Mouse (Mus musculus) midbrain, embryonic 13.5 days (tissue): Measurements from ENCODE around the gene A730049H05Rik. TPM values are rescaled to one million over a fixed set of nuclear protein-coding genes. Genes with fewer than 3 reads are reported as not detected.

Experiments used
- ATAC-seq: fragments of 200-750 bp; cut with Nextera tagmentation; 2 replicates; pipeline ENCODE4 v1.8.0; 2017; ENCODE audit warnings: mild to moderate bottlenecking, moderate TSS enrichment, moderate library complexity
- H3K27ac ChIP-seq: fragments of 300-500 bp; sonication (generic); 2 replicates; pipeline ENCODE4 v1.5.1; 2015; ENCODE audit warnings: inconsistent platforms, mild to moderate bottlenecking, moderate library complexity
- H3K27me3 ChIP-seq: fragments of 300-500 bp; sonication (generic); 2 replicates; pipeline ENCODE4 v1.6.1; 2015; ENCODE audit warnings: mild to moderate bottlenecking, inconsistent platforms
- H3K36me3 ChIP-seq: fragments of 300-500 bp; sonication (generic); 2 replicates; pipeline ENCODE4 v1.6.1; 2015; ENCODE audit warnings: mild to moderate bottlenecking, inconsistent platforms
- H3K4me1 ChIP-seq: fragments of 300-500 bp; sonication (generic); replicated peaks from 2 replicates; pipeline ENCODE4 v1.6.1; 2015; ENCODE audit warnings: inconsistent platforms
- H3K4me2 ChIP-seq: fragments of 300-500 bp; sonication (generic); replicated peaks from 2 replicates; pipeline ENCODE4 v1.6.1; 2015; ENCODE audit warnings: moderate library complexity, mild to moderate bottlenecking, inconsistent platforms
- H3K4me3 ChIP-seq: fragments of 300-500 bp; sonication (generic); replicated peaks from 2 replicates; pipeline ENCODE4 v1.5.1; 2015; ENCODE audit warnings: mild to moderate bottlenecking, inconsistent platforms
- H3K9ac ChIP-seq: fragments of 300-500 bp; sonication (generic); replicated peaks from 2 replicates; pipeline ENCODE4 v1.6.1; 2015; ENCODE audit warnings: mild to moderate bottlenecking, inconsistent platforms
- H3K9me3 ChIP-seq: fragments of 300-500 bp; sonication (generic); 2 replicates; pipeline ENCODE4 v1.6.1; 2016; ENCODE audit warnings: mild to moderate bottlenecking, inconsistent platforms
- WGBS: fragments of 180-500 bp; shearing (Covaris S2); methylation state at CpG from one replicate; pipeline ENCODE4 v1.1.7; 2015; 5-methylcytosine and 5-hydroxymethylcytosine counted together
- polyA plus RNA-seq: library from polyadenylated mRNA; unstranded; fragments of >200 nt; fragmentation: Nextera tagmentation; extraction: Ambion mirVana; gene quantifications from 2 replicates; pipeline ENCODE4 v1.2.1, GENCODE M21; 2015

Gene A730049H05Rik
- polyA plus RNA-seq, 1 experiment from 2014 or later: 0.52 TPM

DNA sequence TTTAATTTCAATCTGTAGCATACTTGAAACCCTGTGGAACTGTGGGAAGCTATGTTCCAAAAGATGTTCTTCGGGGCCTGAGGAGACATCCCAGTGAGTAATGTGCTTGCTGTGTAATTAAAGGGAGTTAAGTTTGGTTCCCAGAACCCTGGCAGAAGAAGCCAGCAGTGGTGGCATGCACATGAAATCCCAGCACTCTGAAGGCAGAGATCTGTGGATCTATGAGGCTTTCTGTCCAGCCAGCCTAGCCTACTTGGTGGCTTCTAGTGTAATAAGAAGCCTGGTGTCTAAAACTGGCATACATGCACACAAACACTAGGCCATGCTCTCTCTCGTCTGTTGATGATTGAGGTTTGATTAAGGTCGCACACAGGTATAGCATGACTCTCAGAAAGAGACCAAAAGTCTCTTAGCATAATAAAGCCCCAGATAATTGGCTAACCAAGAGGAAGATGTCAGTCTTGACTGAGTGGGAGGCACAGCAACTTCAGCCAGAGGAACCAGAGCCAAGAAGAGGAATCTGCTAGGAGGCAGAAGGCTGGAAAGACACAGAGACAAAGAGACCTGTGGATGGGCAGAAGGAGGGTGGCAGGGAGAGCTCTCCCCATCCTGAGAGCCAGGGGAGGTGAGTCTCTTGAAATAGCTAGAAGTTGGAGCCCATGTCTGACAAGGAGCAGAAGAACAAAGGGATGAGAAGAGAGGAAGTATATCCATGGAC lies 11.9 kb upstream of the A730049H05Rik start:
- H3K27ac ChIP-seq: no peak overlapping the region

DNA sequence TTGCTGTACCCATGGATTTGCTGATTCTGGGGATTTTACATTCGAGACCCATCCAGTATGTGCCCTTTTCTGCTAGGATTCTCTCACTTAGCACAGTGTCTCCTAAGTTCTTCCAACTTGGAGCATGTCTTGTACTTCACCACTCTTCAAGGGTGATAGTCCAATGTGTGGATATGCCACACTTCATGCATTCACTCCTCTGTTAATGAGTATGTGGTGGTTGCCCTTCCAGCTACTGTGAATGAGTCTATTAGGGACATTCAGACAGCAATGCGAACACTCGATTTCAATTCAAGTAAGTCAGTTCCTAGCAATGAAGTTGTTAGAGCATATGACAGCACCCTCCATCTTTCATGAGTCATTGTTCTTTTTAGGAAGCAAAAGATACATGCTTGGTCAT lies 6.5 kb upstream of the A730049H05Rik start:
- no peak overlapping the region for H3K9ac ChIP-seq
- H3K4me3 ChIP-seq: no peak overlapping the region
- peaks cover 3% of the 10 kb centered on the region for H3K27me3 ChIP-seq
- no peaks in the 10 kb centered on the region for H3K9me3 ChIP-seq
- H3K36me3 ChIP-seq: no peaks in the 10 kb centered on the region
- no peak overlapping the region for H3K27ac ChIP-seq
- no peak for ATAC-seq
- H3K4me1 ChIP-seq: no peaks in the 10 kb centered on the region
- H3K4me2 ChIP-seq: no peak overlapping the region
- 82% methylated on average over 3 of the region's 3 CpGs for WGBS

More for the DNA sequence above, 11.9 kb upstream of the A730049H05Rik start:
- Histone ChIP-seq H3K9me3 (no peaks in the 10 kb centered on the region), H3K4me3 (no peak overlapping the region), H3K4me1 (no peaks in the 10 kb centered on the region), H3K27me3 (peaks cover 3% of the 10 kb centered on the region; the same call in 1 of the 2 replicates), H3K4me2 (no peak overlapping the region), H3K9ac (no peak overlapping the region), H3K36me3 (no peaks in the 10 kb centered on the region)
- ATAC-seq: no peak
- 85% methylated on average over 3 of the region's 3 CpGs for WGBS

DNA sequence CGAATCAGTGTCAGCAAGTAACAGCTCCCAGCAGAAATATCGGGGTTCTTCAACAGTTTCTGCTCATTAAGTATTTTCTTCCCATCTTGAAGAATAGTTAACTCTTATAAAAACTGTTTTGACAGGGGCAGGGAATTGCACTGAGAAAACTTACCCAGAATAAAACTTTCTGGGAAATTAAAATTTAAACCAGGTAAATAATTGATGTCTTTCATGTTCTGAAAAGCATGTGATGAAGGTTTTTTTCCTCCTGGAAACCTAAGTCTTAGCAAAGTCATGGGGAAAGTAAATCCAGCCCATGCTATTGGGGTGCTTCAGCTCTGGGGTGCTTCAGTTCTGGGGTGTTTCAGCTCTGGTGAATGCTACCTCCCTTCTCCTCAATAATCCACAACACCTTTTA lies 5.7 kb upstream of the A730049H05Rik start:
- Histone ChIP-seq H3K36me3 (no peaks in the 10 kb centered on the region), H3K27ac (no peak overlapping the region), H3K4me3 (no peak overlapping the region), H3K27me3 (peaks cover 3% of the 10 kb centered on the region), H3K4me1 (no peaks in the 10 kb centered on the region), H3K9me3 (no peaks in the 10 kb centered on the region), H3K9ac (no peak overlapping the region), H3K4me2 (no peak overlapping the region)
- 89% methylated on average over 2 of the region's 2 CpGs for WGBS
- no peak for ATAC-seq

DNA sequence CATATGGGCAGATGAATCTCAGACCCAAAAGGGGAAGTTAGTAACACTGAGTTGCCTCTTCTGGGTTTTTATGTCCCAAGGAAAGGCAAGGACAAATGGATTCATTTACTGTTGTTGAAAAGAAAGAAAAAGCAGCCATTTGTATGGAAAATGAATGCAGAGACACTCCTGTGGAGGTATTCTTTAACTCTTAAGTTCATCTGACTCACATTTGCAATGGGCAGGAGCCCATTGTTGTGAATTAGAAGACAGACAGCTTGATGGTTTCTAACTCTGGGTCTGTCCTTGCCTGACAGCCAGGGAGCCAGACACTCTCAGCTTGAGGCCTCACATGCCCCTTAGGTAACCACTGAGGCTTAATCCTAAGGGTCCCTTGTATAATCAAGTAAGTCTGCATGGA lies 4.7 kb upstream of the A730049H05Rik start:
- no peak overlapping the region for H3K27ac ChIP-seq
- no peak overlapping the region for H3K4me3 ChIP-seq
- peaks cover 6% of the 10 kb centered on the region for H3K4me1 ChIP-seq
- no peak for ATAC-seq
- peaks cover 9% of the 10 kb centered on the region for H3K27me3 ChIP-seq
- no peak overlapping the region for H3K9ac ChIP-seq
- no peaks in the 10 kb centered on the region for H3K36me3 ChIP-seq
- H3K4me2 ChIP-seq: no peak overlapping the region
- H3K9me3 ChIP-seq: no peaks in the 10 kb centered on the region

DNA sequence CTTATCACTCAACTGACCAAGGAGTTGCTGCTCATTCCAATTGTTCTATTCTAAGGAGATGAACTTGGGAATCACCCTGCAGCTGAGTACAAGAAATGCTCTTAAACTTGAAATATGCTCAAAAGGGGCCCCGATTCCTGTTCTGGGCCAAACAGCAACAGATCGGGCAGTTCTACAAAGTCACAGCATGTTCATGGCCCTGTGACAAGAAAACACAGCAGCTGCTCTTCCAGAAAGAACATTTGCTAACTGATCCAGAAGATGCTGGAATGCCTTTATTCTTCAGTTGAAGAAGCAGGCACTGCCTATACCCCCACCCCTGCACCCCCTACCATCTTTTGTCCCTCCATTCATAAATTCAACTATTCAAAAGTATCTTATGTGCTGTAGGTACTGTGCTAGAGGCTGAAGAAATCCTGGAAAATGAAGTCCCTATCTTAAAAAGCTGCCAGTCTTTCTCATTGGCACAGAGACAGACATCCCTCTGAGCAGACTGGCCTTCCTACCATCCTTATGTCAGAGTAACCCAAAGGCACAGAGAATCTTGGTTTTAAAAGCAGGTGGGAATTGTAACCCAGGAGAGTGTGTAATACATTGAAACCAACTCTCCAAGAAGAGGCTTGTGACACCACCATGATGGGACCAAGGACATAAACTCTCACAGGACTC lies 3.4 kb upstream of the A730049H05Rik start:
- H3K27me3 ChIP-seq: peaks cover 20% of the 10 kb centered on the region
- H3K4me2 ChIP-seq: no peak overlapping the region
- H3K27ac ChIP-seq: no peak overlapping the region
- no peaks in the 10 kb centered on the region for H3K9me3 ChIP-seq
- no peak for ATAC-seq
- no peaks in the 10 kb centered on the region for H3K36me3 ChIP-seq
- no peak overlapping the region for H3K4me3 ChIP-seq
- 70% methylated on average over 2 of the region's 2 CpGs for WGBS
- H3K4me1 ChIP-seq: peaks cover 11% of the 10 kb centered on the region
- H3K9ac ChIP-seq: no peak overlapping the region

- Histone ChIP-seq H3K36me3 (no peaks in the 10 kb centered on the region), H3K27ac (no peak overlapping the region), H3K9ac (no peak overlapping the region), H3K4me3 (no peak overlapping the region), H3K27me3 (peaks cover 30% of the 10 kb centered on the region), H3K9me3 (no peaks in the 10 kb centered on the region), H3K4me2 (no peak overlapping the region), H3K4me1 (peaks cover 28% of the 10 kb centered on the region)
- ATAC-seq: no peak
- WGBS: 9% methylated on average over 8 of the region's 8 CpGs
Measured at GRCm38 (mm10) chr6:92817661-92818060, 1.4 kb downstream of the A730049H05Rik start.

DNA sequence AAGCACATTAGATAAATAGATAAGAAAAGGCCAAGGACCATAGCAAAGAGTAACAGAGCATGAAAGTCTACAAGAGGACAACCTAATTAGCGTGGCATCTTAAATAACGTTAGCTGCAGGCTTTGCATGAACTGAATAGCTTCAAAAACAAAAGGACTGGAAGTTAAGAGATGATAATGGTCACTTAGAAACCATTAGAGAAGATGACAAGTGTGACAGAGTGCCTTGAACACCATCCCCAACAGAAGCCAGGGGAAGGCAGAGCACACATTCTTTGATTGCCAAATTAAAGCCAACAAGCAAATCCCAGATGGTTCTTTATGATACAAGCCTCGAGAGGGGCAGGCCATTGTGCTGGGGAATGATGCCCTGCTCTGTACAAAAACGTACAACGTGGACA lies 5.3 kb downstream of the A730049H05Rik start:
- 13% methylated on average over 5 of the region's 5 CpGs for WGBS
- Histone ChIP-seq H3K27me3 (peaks cover 30% of the 10 kb centered on the region), H3K9ac (no peak overlapping the region), H3K4me1 (peaks cover 22% of the 10 kb centered on the region), H3K9me3 (no peaks in the 10 kb centered on the region), H3K36me3 (no peaks in the 10 kb centered on the region), H3K4me2 (no peak overlapping the region), H3K27ac (no peak overlapping the region), H3K4me3 (no peak overlapping the region)
- ATAC-seq: no peak

- no peaks in the 10 kb centered on the region for H3K36me3 ChIP-seq
- no peak overlapping the region for H3K4me2 ChIP-seq
- ATAC-seq: no peak
- H3K9me3 ChIP-seq: no peaks in the 10 kb centered on the region
- WGBS: 25% methylated on average over 6 of the region's 6 CpGs
- H3K27ac ChIP-seq: no peak overlapping the region
- H3K4me3 ChIP-seq: no peak overlapping the region
- H3K27me3 ChIP-seq: peaks cover 27% of the 10 kb centered on the region
- H3K9ac ChIP-seq: no peak overlapping the region
- peaks cover 22% of the 10 kb centered on the region for H3K4me1 ChIP-seq
Measured at GRCm38 (mm10) chr6:92822006-92822405, 5.7 kb downstream of the A730049H05Rik start.

DNA sequence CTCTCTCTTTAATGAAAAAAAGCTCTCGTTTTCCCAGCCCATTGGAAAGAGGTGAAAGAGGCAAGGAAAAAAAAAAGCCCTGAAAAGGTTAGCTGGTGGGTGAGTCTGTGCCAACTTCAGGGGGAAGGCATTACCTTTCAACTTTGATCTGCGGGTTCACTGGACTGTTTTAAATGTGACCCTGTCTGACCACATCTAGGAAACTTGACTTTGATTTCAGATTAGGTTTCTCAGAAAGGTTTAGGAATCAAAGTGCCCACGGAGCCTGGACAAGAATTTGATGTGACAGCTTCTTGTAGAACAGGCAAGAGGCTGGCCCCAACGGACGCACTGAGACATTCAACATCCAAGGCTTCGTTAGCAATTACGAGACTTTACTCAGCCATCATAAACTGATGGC lies 7.7 kb downstream of the A730049H05Rik start:
- H3K36me3 ChIP-seq: no peaks in the 10 kb centered on the region
- H3K27me3 ChIP-seq: peaks cover 12% of the 10 kb centered on the region
- no peak overlapping the region for H3K4me2 ChIP-seq
- WGBS: 44% methylated on average over 7 of the region's 7 CpGs
- no peak overlapping the region for H3K9ac ChIP-seq
- no peak for ATAC-seq
- no peak overlapping the region for H3K4me3 ChIP-seq
- H3K27ac ChIP-seq: no peak overlapping the region
- H3K4me1 ChIP-seq: peaks cover 17% of the 10 kb centered on the region
- H3K9me3 ChIP-seq: no peaks in the 10 kb centered on the region

DNA sequence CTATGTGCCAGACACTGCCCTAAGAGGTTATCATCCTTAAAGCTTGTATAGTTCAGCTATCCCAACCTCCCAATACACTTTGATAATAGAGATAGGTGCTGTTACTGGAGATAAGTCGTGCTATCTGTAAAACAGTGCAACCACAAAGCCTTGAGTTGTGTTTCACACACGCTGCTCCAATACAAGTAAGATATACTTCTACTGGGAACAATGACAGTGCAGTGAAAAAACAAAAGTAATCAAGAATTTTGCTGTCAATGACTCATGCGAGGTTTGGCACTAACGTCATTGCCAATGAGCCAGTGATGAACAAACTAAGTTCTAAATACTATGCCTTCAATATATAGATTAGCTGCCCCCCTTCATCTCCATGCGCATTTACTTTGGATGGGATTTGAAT lies 10.3 kb downstream of the A730049H05Rik start:
- Histone ChIP-seq H3K9ac (no peak overlapping the region), H3K4me1 (peaks cover 9% of the 10 kb centered on the region), H3K27me3 (peaks cover 10% of the 10 kb centered on the region), H3K36me3 (no peaks in the 10 kb centered on the region), H3K27ac (no peak overlapping the region), H3K4me2 (no peak overlapping the region), H3K4me3 (no peak overlapping the region), H3K9me3 (no peaks in the 10 kb centered on the region)
- ATAC-seq: no peak
- WGBS: 85% methylated on average over 5 of the region's 5 CpGs

DNA sequence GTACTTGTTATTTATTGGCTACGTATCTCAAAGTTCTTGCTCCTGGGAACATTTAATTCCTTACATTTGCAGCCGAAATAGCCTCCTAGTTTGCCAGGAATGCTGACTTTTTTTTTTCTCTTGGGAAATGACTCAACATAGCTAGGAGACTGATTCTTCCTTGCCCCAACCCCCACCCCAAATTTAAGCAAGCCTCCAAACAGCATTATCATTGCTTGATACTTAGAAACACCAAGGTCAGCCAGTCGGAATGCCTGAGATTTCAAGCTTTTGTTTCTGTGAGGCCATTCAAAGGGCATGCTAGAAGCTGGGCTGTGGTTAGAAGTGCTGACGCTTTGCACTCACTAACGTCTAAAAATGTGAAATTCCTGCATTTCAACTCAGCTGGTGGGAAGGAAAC lies 11.1 kb downstream of the A730049H05Rik start:
- Histone ChIP-seq H3K4me1 (peaks cover 1% of the 10 kb centered on the region; the same call in 1 of the 2 replicates), H3K27me3 (peaks cover 9% of the 10 kb centered on the region), H3K4me3 (no peak overlapping the region), H3K4me2 (no peak overlapping the region), H3K36me3 (no peaks in the 10 kb centered on the region), H3K9me3 (no peaks in the 10 kb centered on the region), H3K9ac (no peak overlapping the region), H3K27ac (no peak overlapping the region)
- 50% methylated on average over 5 of the region's 5 CpGs for WGBS
- no peak for ATAC-seq

DNA sequence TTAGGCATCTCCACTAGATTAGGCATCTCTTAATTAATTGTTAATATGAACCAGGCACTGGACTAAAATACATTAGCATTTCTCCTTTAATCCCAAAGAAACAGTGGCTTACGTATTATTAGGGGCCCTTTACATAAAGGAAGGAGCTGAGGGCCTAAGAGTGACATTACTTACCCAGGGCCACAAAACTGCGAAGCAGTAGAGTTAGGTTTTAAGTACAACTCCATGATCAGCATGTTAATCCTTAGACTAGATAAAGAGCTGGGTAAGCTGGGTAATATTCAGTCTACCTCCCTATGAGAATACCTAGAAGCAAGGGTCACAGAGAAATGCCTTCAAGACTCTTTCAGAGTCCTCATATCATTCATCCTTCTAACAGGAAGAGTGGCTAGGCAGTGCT lies 12.9 kb downstream of the A730049H05Rik start:
- H3K9ac ChIP-seq: no peak overlapping the region
- H3K27ac ChIP-seq: no peak overlapping the region
- no peaks in the 10 kb centered on the region for H3K4me1 ChIP-seq
- H3K4me3 ChIP-seq: no peak overlapping the region
- no peaks in the 10 kb centered on the region for H3K9me3 ChIP-seq
- H3K4me2 ChIP-seq: no peak overlapping the region
- no peaks in the 10 kb centered on the region for H3K27me3 ChIP-seq
- H3K36me3 ChIP-seq: no peaks in the 10 kb centered on the region
- no peak for ATAC-seq
- 83% methylated on average over 2 of the region's 2 CpGs for WGBS
